In the genomic region with DNA sequence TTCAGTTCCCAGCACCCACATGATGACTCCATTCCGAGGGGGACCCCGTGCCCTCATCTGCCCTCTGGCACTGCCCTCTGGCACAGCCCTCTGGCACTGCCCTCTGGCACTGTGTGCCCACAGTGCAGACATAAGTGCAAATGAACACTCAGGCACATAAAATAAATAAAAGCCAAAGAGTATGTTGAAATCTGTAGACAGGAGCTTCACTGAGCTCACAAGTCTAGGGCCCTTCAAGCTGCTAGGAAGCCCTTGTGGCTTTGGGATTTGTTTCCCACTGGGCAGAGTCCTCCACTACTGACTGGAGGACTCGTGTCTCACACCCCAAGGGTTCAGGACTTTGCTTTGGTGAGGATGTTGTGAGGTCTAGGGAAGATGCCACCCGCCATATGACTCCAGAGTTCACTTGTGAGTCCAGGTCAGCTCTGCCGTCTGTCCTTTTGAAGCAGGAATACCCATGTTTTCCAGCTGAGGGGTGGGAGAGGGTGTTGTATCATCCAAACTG, we compare ENCODE assay signal across 15 mouse cellular contexts. TPM values are rescaled to one million over a fixed set of nuclear protein-coding genes. Genes with fewer than 3 reads are reported as not detected.
DNase-seq lines count a peak whose midpoint lies in the region; ATAC-seq and TF ChIP-seq lines count a peak whose summit lies in the region.
"Had no signal": no experiment of that assay in that cellular context is flagged by ENCODE, and none has a peak within 500 bp of the region (broad histone marks: within the 10 kb centered on the region; RNA-seq: fewer than 3 reads in every experiment).

No protein-coding gene starts in this region.

- no peaks in the 10 kb centered on the region for H3K9me3 ChIP-seq in heart, embryonic 12.5 days (replicated peaks)
- H3K9me3 ChIP-seq in lung, embryonic 14.5 days (ENCODE audit: low read depth, low read length), result no peaks in the 10 kb centered on the region
- H3K9me3 ChIP-seq: hindbrain, embryonic 15.5 days had no signal

- no peak for TF ChIP-seq POLR2A in spleen, adult 2 months (IDR thresholded peaks at IDR 0.05; ENCODE audit: low read depth, low read length)

- H3K27me3 ChIP-seq in heart, embryonic 12.5 days (replicated peaks), result no peaks in the 10 kb centered on the region
- no peaks in the 10 kb centered on the region for H3K27me3 ChIP-seq in spleen, adult 2 months (ENCODE audit: control insufficient read depth, insufficient read depth, low read length)
- H3K27me3 ChIP-seq in lung, embryonic 14.5 days (ENCODE audit: insufficient read depth, low read length), result no peaks in the 10 kb centered on the region
- H3K27me3 ChIP-seq: hindbrain, embryonic 15.5 days had no signal

- H3K27ac ChIP-seq in heart, embryonic 12.5 days (ENCODE audit: poor library complexity, severe bottlenecking), result peak overlapping the region; percentile 59
- peak overlapping the region; percentile 61 for H3K27ac ChIP-seq in spleen, adult 2 months (ENCODE audit: insufficient read depth, low read length)
- H3K27ac ChIP-seq in lung, embryonic 14.5 days (ENCODE audit: low read depth), result no peak overlapping the region; the same call in 1 of the 2 replicates
- H3K27ac ChIP-seq: hindbrain, embryonic 15.5 days had no signal

- H3K9ac ChIP-seq in heart, embryonic 12.5 days, result 0 out of 2 replicates have a peak overlapping the region, but pooled peaks have one; percentile 7
- H3K9ac ChIP-seq in lung, embryonic 14.5 days, result peak overlapping the region; percentile 16; the same call in 1 of the 2 replicates
- H3K9ac ChIP-seq: hindbrain, embryonic 15.5 days had no signal

- H3K36me3 ChIP-seq in heart, embryonic 12.5 days, result peaks cover 9% of the 10 kb centered on the region
- no peaks in the 10 kb centered on the region for H3K36me3 ChIP-seq in spleen, adult 2 months (ENCODE audit: control insufficient read depth, insufficient read depth, low read length)
- no peaks in the 10 kb centered on the region for H3K36me3 ChIP-seq in lung, embryonic 14.5 days (ENCODE audit: insufficient read depth)

- H3K4me2 ChIP-seq in heart, embryonic 12.5 days, result peak overlapping the region; percentile 29
- H3K4me2 ChIP-seq in lung, embryonic 14.5 days, result no peak overlapping the region

- WGBS in heart, embryonic 12.5 days, result 77% methylated on average over 5 of the region's 5 CpGs
- WGBS in spleen, adult 2 months, result 86% methylated on average over 5 of the region's 5 CpGs
- WGBS in lung, embryonic 14.5 days, result 71% methylated on average over 5 of the region's 5 CpGs

- peaks cover 42% of the 10 kb centered on the region for H3K4me1 ChIP-seq in heart, embryonic 12.5 days (replicated peaks)
- peaks cover 8% of the 10 kb centered on the region; the same call in 1 of the 2 replicates for H3K4me1 ChIP-seq in spleen, adult 2 months (ENCODE audit: control insufficient read depth, insufficient read depth, insufficient read length)
- peaks cover 18% of the 10 kb centered on the region for H3K4me1 ChIP-seq in lung, embryonic 14.5 days (ENCODE audit: insufficient read depth)

- H3K4me3 ChIP-seq in heart, embryonic 12.5 days, result no peak overlapping the region
- H3K4me3 ChIP-seq in spleen, adult 2 months (ENCODE audit: extremely low read depth, insufficient read depth, insufficient read length), result no peak overlapping the region
- H3K4me3 ChIP-seq in lung, embryonic 14.5 days (ENCODE audit: low read depth, low read length), result no peak overlapping the region
- H3K4me3 ChIP-seq: hindbrain, embryonic 15.5 days had no signal

- no peak for TF ChIP-seq CTCF in spleen, adult 2 months (IDR thresholded peaks at IDR 0.05; ENCODE audit: extremely low read depth, insufficient read depth, insufficient read length, insufficient replicate concordance)
- no peak for TF ChIP-seq CTCF in lung, embryonic 14.5 days (IDR thresholded peaks at IDR 0.05; ENCODE audit: low read depth)

- ATAC-seq in heart, embryonic 12.5 days (ENCODE audit: insufficient number of reproducible peaks, low FRiP score), result no peak
- ATAC-seq in lung, embryonic 14.5 days (ENCODE audit: insufficient read depth), result no peak

- no peak for DNase-seq in heart, adult 18-20 months
- no peak for DNase-seq in spleen, adult 2 months (ENCODE audit: low read depth in 1 of 2, low spot score in 2 of 2)
- no peak for DNase-seq in spleen, adult 12 weeks (ENCODE audit: low spot score)
- no peak for DNase-seq in lung, embryonic 14.5 days
- no peak for DNase-seq in gastrocnemius, postnatal 10 days
- DNase-seq in cerebellum, postnatal 14 days, result no peak
- DNase-seq in frontal cortex, postnatal 25 days (ENCODE audit: low spot score in 2 of 2), result no peak
- DNase-seq: adrenal gland, postnatal 36 days; B cell, adult 2 months; cerebellum, adult 11 months; heart, adult 11 months; kidney, adult 9 months; spleen, adult 18-20 months had no signal

RNA-seq across cellular contexts. Expression of a gene that starts 1.4 kb away (rescaled TPM):
- 88.2 and 90.8 TPM in 2 replicates for polyA plus RNA-seq in heart, embryonic 12.5 days (2016; fragmentation: Nextera tagmentation; extraction: Ambion mirVana)
- total RNA-seq in heart, adult 18-20 months (2021), result 100 to 1,000 TPM; 123 to 141 TPM
- polyA plus RNA-seq in spleen, adult 2 months (2012; rRNA removed), result 64.7 and 87.1 TPM in 2 replicates
- polyA plus RNA-seq in lung, embryonic 14.5 days (2014; fragmentation: Nextera tagmentation; extraction: Ambion mirVana), result 89.4 and 97.0 TPM in 2 replicates
- 10 to 100 TPM; 44.1 to 47.3 TPM for total RNA-seq in gastrocnemius, postnatal 10 days (2021)

RNA-seq across cellular contexts. Expression of a gene that starts 1.9 kb away (rescaled TPM):
- 34.9 and 37.2 TPM in 2 replicates for polyA plus RNA-seq in heart, embryonic 12.5 days (2016; fragmentation: Nextera tagmentation; extraction: Ambion mirVana)
- total RNA-seq in heart, adult 18-20 months (2021), result 10 to 100 TPM; 42.9 to 44.4 TPM
- polyA plus RNA-seq in spleen, adult 2 months (2012; rRNA removed), result 22.3 and 29.0 TPM in 2 replicates
- 18.7 and 21.5 TPM in 2 replicates for polyA plus RNA-seq in lung, embryonic 14.5 days (2014; fragmentation: Nextera tagmentation; extraction: Ambion mirVana)
- total RNA-seq in gastrocnemius, postnatal 10 days (2021), result 10 to 100 TPM; 12.9 to 13.6 TPM
